Mouse (Mus musculus): ENCODE measurements around the gene Ect2.

- TF ChIP-seq POLR2A (IDR thresholded peaks at IDR 0.05; ENCODE audit: insufficient read depth, low read length) (no peak), CTCF (IDR thresholded peaks at IDR 0.05; ENCODE audit: low read depth, low read length) (no peak)
Measured at GRCm38 (mm10) chr3:27154280-27154679, 602 bp upstream of the Ect2 start.

Measured in ES-Bruce4 (cell line).